Mouse (Mus musculus): ENCODE results near the gene Atpif1. TPM values are rescaled to one million over a fixed set of nuclear protein-coding genes. Genes with fewer than 3 reads are reported as not detected.

Gene Atpif1
- total and polyA plus RNA-seq, 2 experiments from 2014 or later = 800 to 1,681 TPM

- WGBS = 80% methylated on average over 6 of the region's 6 CpGs
- H3K27me3 ChIP-seq (ENCODE audit: insufficient read depth, low read length) = no peaks in the 10 kb centered on the region
Observed at GRCm38 (mm10) chr4:132491748-132492147, 41.7 kb downstream of the Atpif1 start.

GRCm38 (mm10) chr4:132491057-132491456 is 42.4 kb downstream of the Atpif1 start:
- no peak for TF ChIP-seq CTCF (IDR thresholded peaks at IDR 0.05)
- Histone ChIP-seq H3K27me3 (ENCODE audit: insufficient read depth, low read length) (no peaks in the 10 kb centered on the region), H3K36me3 (ENCODE audit: insufficient read depth, low read length) (peaks cover 16% of the 10 kb centered on the region), H3K4me2 (ENCODE audit: low read depth, low read length, poor library complexity, severe bottlenecking) (no peak overlapping the region), H3K9ac (replicated peaks; ENCODE audit: low read length, poor library complexity, severe bottlenecking) (no peak overlapping the region), H3K4me1 (ENCODE audit: insufficient read depth, low read length) (no peaks in the 10 kb centered on the region), H3K9me3 (ENCODE audit: low read length) (no peaks in the 10 kb centered on the region), H3K4me3 (ENCODE audit: low read depth, low read length) (no peak overlapping the region), H3K27ac (ENCODE audit: low read depth, low read length) (no peak overlapping the region)
- ATAC-seq (ENCODE audit: low FRiP score) (no peak), DNase-seq (ENCODE audit: low spot score) (no peak)
- WGBS = 93% methylated on average over 8 of the region's 8 CpGs

More at GRCm38 (mm10) chr4:132491748-132492147, 41.7 kb downstream of the Atpif1 start:
- peaks cover 16% of the 10 kb centered on the region for H3K36me3 ChIP-seq (ENCODE audit: insufficient read depth, low read length)
- ATAC-seq (ENCODE audit: low FRiP score) (no peak), DNase-seq (ENCODE audit: low spot score) (no peak)
- H3K9me3 ChIP-seq (ENCODE audit: low read length) = no peaks in the 10 kb centered on the region
- H3K4me1 ChIP-seq (ENCODE audit: insufficient read depth, low read length) = no peaks in the 10 kb centered on the region
- no peak overlapping the region for H3K27ac ChIP-seq (ENCODE audit: low read depth, low read length)
- TF ChIP-seq CTCF (IDR thresholded peaks at IDR 0.05) = no peak
- H3K9ac ChIP-seq (replicated peaks; ENCODE audit: low read length, poor library complexity, severe bottlenecking) = no peak overlapping the region
- no peak overlapping the region for H3K4me2 ChIP-seq (ENCODE audit: low read depth, low read length, poor library complexity, severe bottlenecking)
- no peak overlapping the region for H3K4me3 ChIP-seq (ENCODE audit: low read depth, low read length)

DNA sequence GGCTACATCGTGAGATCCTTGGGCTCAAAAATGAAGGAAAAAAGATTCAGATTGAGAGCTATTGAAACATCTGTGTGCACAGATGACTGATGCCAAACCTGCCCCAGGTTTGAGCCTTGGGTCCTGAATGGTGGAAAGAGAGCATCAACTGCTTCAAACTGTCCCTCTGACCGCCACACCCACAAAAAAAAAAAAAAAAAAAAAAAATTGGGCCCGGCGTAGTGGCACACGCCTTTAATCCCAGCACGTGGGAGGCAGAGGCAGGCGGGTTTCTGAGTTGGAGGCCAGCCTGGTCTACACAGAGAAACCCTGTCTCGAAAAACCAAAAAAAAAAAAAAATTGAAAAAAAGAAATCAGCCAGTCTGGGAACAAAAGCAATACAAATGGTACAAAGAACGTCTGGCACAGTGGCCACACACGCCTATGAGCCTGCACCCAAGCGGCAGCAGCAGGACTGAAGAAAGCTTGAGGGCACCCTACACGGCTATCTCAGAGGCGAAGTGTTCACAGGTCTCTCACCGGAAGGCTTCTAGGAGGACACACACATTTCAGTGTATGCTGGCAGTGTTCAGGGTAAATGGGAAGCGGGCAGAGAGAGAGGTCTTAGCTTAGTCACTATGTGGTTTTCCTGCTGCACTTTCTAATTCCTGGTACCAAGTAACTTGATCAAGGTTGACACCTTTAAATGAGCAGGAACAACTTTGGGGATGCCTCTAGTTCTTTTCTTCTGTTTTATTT is 43.0 kb downstream of the Atpif1 start:
- Histone ChIP-seq H3K9me3 (ENCODE audit: low read length) (no peaks in the 10 kb centered on the region), H3K9ac (replicated peaks; ENCODE audit: low read length, poor library complexity, severe bottlenecking) (no peak overlapping the region), H3K27me3 (ENCODE audit: insufficient read depth, low read length) (no peaks in the 10 kb centered on the region), H3K27ac (ENCODE audit: low read depth, low read length) (no peak overlapping the region), H3K4me2 (ENCODE audit: low read depth, low read length, poor library complexity, severe bottlenecking) (no peak overlapping the region), H3K4me3 (ENCODE audit: low read depth, low read length) (no peak overlapping the region), H3K4me1 (ENCODE audit: insufficient read depth, low read length) (no peaks in the 10 kb centered on the region), H3K36me3 (ENCODE audit: insufficient read depth, low read length) (peaks cover 11% of the 10 kb centered on the region)
- no peak for ATAC-seq (ENCODE audit: low FRiP score)
- DNase-seq (ENCODE audit: low spot score) = no peak
- WGBS = 94% methylated on average over 15 of the region's 15 CpGs
- TF ChIP-seq CTCF (IDR thresholded peaks at IDR 0.05) = no peak

- Histone ChIP-seq H3K9me3 (ENCODE audit: low read length) (no peaks in the 10 kb centered on the region), H3K9ac (replicated peaks; ENCODE audit: low read length, poor library complexity, severe bottlenecking) (no peak overlapping the region), H3K36me3 (ENCODE audit: insufficient read depth, low read length) (0 out of 2 replicates have a peak, but pooled peaks cover 3% of the 10 kb centered on the region), H3K27me3 (ENCODE audit: insufficient read depth, low read length) (no peaks in the 10 kb centered on the region), H3K27ac (ENCODE audit: low read depth, low read length) (no peak overlapping the region), H3K4me2 (ENCODE audit: low read depth, low read length, poor library complexity, severe bottlenecking) (no peak overlapping the region), H3K4me1 (ENCODE audit: insufficient read depth, low read length) (no peaks in the 10 kb centered on the region), H3K4me3 (ENCODE audit: low read depth, low read length) (no peak overlapping the region)
- DNase-seq (ENCODE audit: low spot score) = no peak
- no peak for TF ChIP-seq CTCF (IDR thresholded peaks at IDR 0.05)
- ATAC-seq (ENCODE audit: low FRiP score) = no peak
- WGBS = 80% methylated on average over 6 of the region's 6 CpGs
Observed at GRCm38 (mm10) chr4:132488976-132489375, 44.5 kb downstream of the Atpif1 start.

DNA sequence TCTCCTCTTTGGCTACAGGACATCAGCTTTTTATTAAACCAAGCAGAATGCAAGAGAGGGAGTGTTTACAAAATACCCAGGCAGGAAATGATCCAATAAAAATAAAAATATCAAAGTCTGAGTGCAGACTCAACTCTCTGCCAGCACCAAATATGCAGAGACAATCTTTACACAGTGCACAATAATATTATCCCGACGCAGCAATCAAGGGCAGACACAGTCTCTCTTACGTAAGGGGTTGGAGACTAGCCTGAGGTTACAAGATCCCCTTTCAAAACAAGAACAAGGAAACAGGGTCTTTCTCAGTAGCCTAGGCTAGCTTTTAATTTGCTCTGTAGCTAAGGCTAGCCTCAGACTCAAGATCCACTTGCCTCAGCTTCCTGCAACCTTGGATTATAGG is 44.9 kb downstream of the Atpif1 start:
- 0 out of 2 replicates have a peak, but pooled peaks cover 2% of the 10 kb centered on the region for H3K36me3 ChIP-seq (ENCODE audit: insufficient read depth, low read length)
- no peak overlapping the region for H3K9ac ChIP-seq (replicated peaks; ENCODE audit: low read length, poor library complexity, severe bottlenecking)
- no peak overlapping the region for H3K4me3 ChIP-seq (ENCODE audit: low read depth, low read length)
- ATAC-seq (ENCODE audit: low FRiP score) = no peak
- H3K27ac ChIP-seq (ENCODE audit: low read depth, low read length) = no peak overlapping the region
- no peaks in the 10 kb centered on the region for H3K27me3 ChIP-seq (ENCODE audit: insufficient read depth, low read length)
- no peak overlapping the region for H3K4me2 ChIP-seq (ENCODE audit: low read depth, low read length, poor library complexity, severe bottlenecking)
- TF ChIP-seq CTCF (IDR thresholded peaks at IDR 0.05) = no peak
- no peaks in the 10 kb centered on the region for H3K9me3 ChIP-seq (ENCODE audit: low read length)
- no peaks in the 10 kb centered on the region for H3K4me1 ChIP-seq (ENCODE audit: insufficient read depth, low read length)
- 80% methylated on average over 3 of the region's 3 CpGs for WGBS
- DNase-seq (ENCODE audit: low spot score) = no peak

GRCm38 (mm10) chr4:132484820-132485219 is 48.6 kb downstream of the Atpif1 start:
- no peak for DNase-seq (ENCODE audit: low spot score)
- ATAC-seq (ENCODE audit: low FRiP score) = no peak
- TF ChIP-seq CTCF (IDR thresholded peaks at IDR 0.05) = no peak
- Histone ChIP-seq H3K9ac (replicated peaks; ENCODE audit: low read length, poor library complexity, severe bottlenecking) (no peak overlapping the region), H3K36me3 (ENCODE audit: insufficient read depth, low read length) (no peaks in the 10 kb centered on the region), H3K4me2 (ENCODE audit: low read depth, low read length, poor library complexity, severe bottlenecking) (no peak overlapping the region), H3K27me3 (ENCODE audit: insufficient read depth, low read length) (no peaks in the 10 kb centered on the region), H3K4me3 (ENCODE audit: low read depth, low read length) (no peak overlapping the region), H3K27ac (ENCODE audit: low read depth, low read length) (no peak overlapping the region), H3K4me1 (ENCODE audit: insufficient read depth, low read length) (no peaks in the 10 kb centered on the region), H3K9me3 (ENCODE audit: low read length) (no peaks in the 10 kb centered on the region)
- WGBS = 75% methylated on average over 5 of the region's 5 CpGs
